Mouse (Mus musculus) neural tube, embryonic 13.5 days (tissue): ENCODE data around the gene Rbm38. TPM values are rescaled to one million over a fixed set of nuclear protein-coding genes. Genes with fewer than 3 reads are reported as not detected.

Experiments used
- ATAC-seq: fragments of 200-750 bp; cut with Nextera tagmentation; 2 replicates; pipeline ENCODE4 v1.8.0; 2017; ENCODE audit warnings: low read depth, mild to moderate bottlenecking, moderate TSS enrichment, moderate library complexity
- H3K27ac ChIP-seq: fragments of 300-500 bp; sonication (generic); replicated peaks from 2 replicates; pipeline ENCODE4 v1.5.1; 2015; ENCODE audit warnings: moderate library complexity, mild to moderate bottlenecking, inconsistent platforms
- H3K27me3 ChIP-seq: fragments of 300-500 bp; sonication (generic); 2 replicates; pipeline ENCODE4 v1.6.1; 2015; ENCODE audit warnings: mild to moderate bottlenecking, inconsistent platforms
- H3K36me3 ChIP-seq: fragments of 300-500 bp; sonication (generic); 2 replicates; pipeline ENCODE4 v1.6.1; 2015; ENCODE audit warnings: mild to moderate bottlenecking, inconsistent platforms
- H3K4me1 ChIP-seq: fragments of 300-500 bp; sonication (generic); replicated peaks from 2 replicates; pipeline ENCODE4 v1.6.1; 2015; ENCODE audit warnings: inconsistent platforms
- H3K4me2 ChIP-seq: fragments of 300-500 bp; sonication (generic); 2 replicates; pipeline ENCODE4 v1.6.1; 2015; ENCODE audit warnings: inconsistent platforms, mild to moderate bottlenecking, moderate library complexity
- H3K4me3 ChIP-seq: fragments of 300-500 bp; sonication (generic); 2 replicates; pipeline ENCODE4 v1.5.1; 2015; ENCODE audit warnings: mild to moderate bottlenecking, inconsistent platforms
- H3K9ac ChIP-seq: fragments of 300-500 bp; sonication (generic); 2 replicates; pipeline ENCODE4 v1.6.1; 2015; ENCODE audit warnings: moderate library complexity, mild to moderate bottlenecking, inconsistent platforms
- H3K9me3 ChIP-seq: fragments of 300-500 bp; sonication (generic); 2 replicates; pipeline ENCODE4 v1.6.1; 2016; ENCODE audit warnings: inconsistent platforms
- WGBS: fragments of 180-500 bp; shearing (Covaris S2); methylation state at CpG from one replicate; pipeline ENCODE4 v1.1.7; 2015; 5-methylcytosine and 5-hydroxymethylcytosine counted together
- polyA plus RNA-seq: library from polyadenylated mRNA; unstranded; fragments of >200 nt; fragmentation: Nextera tagmentation; extraction: Ambion mirVana; gene quantifications from 2 replicates; pipeline ENCODE4 v1.2.1, GENCODE M21; 2015

Gene Rbm38
- polyA plus RNA-seq, 1 experiment from 2014 or later, result 18.3 TPM

- Histone ChIP-seq H3K4me1 (peaks cover 11% of the 10 kb centered on the region), H3K36me3 (no peaks in the 10 kb centered on the region), H3K27me3 (no peaks in the 10 kb centered on the region), H3K9me3 (no peaks in the 10 kb centered on the region), H3K4me3 (no peak overlapping the region), H3K4me2 (no peak overlapping the region), H3K27ac (no peak overlapping the region), H3K9ac (no peak overlapping the region)
- no peak for ATAC-seq
- 21% methylated on average over 4 of the region's 4 CpGs for WGBS
Observed at GRCm38 (mm10) chr2:172996207-172996606, 24.1 kb upstream of the Rbm38 start.

GRCm38 (mm10) chr2:172997748-172998147 lies 22.6 kb upstream of the Rbm38 start:
- H3K27ac ChIP-seq, result no peak overlapping the region
- 72% methylated on average over 11 of the region's 11 CpGs for WGBS

GRCm38 (mm10) chr2:172998478-172998877 lies 21.8 kb upstream of the Rbm38 start:
- H3K27me3 ChIP-seq, result no peaks in the 10 kb centered on the region
- no peak for ATAC-seq
- 64% methylated on average over 7 of the region's 7 CpGs for WGBS
- H3K9me3 ChIP-seq, result no peaks in the 10 kb centered on the region
- no peak overlapping the region for H3K4me2 ChIP-seq
- peaks cover 23% of the 10 kb centered on the region for H3K4me1 ChIP-seq
- peaks cover 10% of the 10 kb centered on the region for H3K36me3 ChIP-seq
- 0 out of 2 replicates have a peak overlapping the region, but pooled peaks have one; percentile 12 for H3K9ac ChIP-seq
- H3K4me3 ChIP-seq, result no peak overlapping the region
- H3K27ac ChIP-seq, result no peak overlapping the region

More at GRCm38 (mm10) chr2:172997748-172998147, 22.6 kb upstream of the Rbm38 start:
- Histone ChIP-seq H3K4me3 (no peak overlapping the region), H3K9me3 (no peaks in the 10 kb centered on the region), H3K4me2 (no peak overlapping the region), H3K27me3 (no peaks in the 10 kb centered on the region), H3K4me1 (peaks cover 23% of the 10 kb centered on the region), H3K9ac (no peak overlapping the region), H3K36me3 (peaks cover 3% of the 10 kb centered on the region)
- ATAC-seq, result no peak

GRCm38 (mm10) chr2:172999630-173000284 lies 20.5 kb upstream of the Rbm38 start, which contains the start of gene Rae1:
Gene Rae1, plus strand, starts transcription at chr2:173000117.
- H3K9ac ChIP-seq, result peak within 1 kb of the TSS; percentile 94
- no peaks in the 10 kb centered on the region for H3K27me3 ChIP-seq
- H3K27ac ChIP-seq, result peak within 1 kb of the TSS; percentile 92
- peak within 1 kb of the TSS; percentile 93 for H3K4me2 ChIP-seq
- H3K4me1 ChIP-seq, result peaks cover 23% of the 10 kb centered on the region
- peak within 1 kb of the TSS; percentile 97 for H3K4me3 ChIP-seq
- under 1% methylated on average over 45 of the region's 45 CpGs for WGBS
- H3K9me3 ChIP-seq, result no peaks in the 10 kb centered on the region
- ATAC-seq, result peak; percentile 96
- H3K36me3 ChIP-seq, result peaks cover 23% of the 10 kb centered on the region

GRCm38 (mm10) chr2:173000285-173000652 lies 20.0 kb upstream of the Rbm38 start:
- WGBS, result under 1% methylated on average over 42 of the region's 42 CpGs

GRCm38 (mm10) chr2:173000921-173001320 lies 19.4 kb upstream of the Rbm38 start:
- Histone ChIP-seq H3K9me3 (no peaks in the 10 kb centered on the region), H3K9ac (peak overlapping the region; percentile 94), H3K36me3 (peaks cover 35% of the 10 kb centered on the region), H3K4me1 (peaks cover 23% of the 10 kb centered on the region), H3K4me2 (peak overlapping the region; percentile 93), H3K27me3 (no peaks in the 10 kb centered on the region), H3K27ac (no peak overlapping the region), H3K4me3 (peak overlapping the region; percentile 97)
- ATAC-seq, result no peak
- WGBS, result 14% methylated on average over 8 of the region's 8 CpGs

More at GRCm38 (mm10) chr2:173000285-173000652, 20.0 kb upstream of the Rbm38 start:
- Histone ChIP-seq H3K4me1 (peaks cover 23% of the 10 kb centered on the region), H3K4me2 (peak overlapping the region; percentile 93), H3K36me3 (peaks cover 28% of the 10 kb centered on the region), H3K4me3 (peak overlapping the region; percentile 97), H3K27ac (peak overlapping the region; percentile 92), H3K9ac (peak overlapping the region; percentile 94), H3K27me3 (no peaks in the 10 kb centered on the region), H3K9me3 (no peaks in the 10 kb centered on the region)
- ATAC-seq, result peak; percentile 88

- Histone ChIP-seq H3K27me3 (no peaks in the 10 kb centered on the region), H3K27ac (no peak overlapping the region), H3K36me3 (peaks cover 63% of the 10 kb centered on the region), H3K4me3 (no peak overlapping the region), H3K9me3 (no peaks in the 10 kb centered on the region), H3K9ac (no peak overlapping the region), H3K4me2 (no peak overlapping the region), H3K4me1 (peaks cover 20% of the 10 kb centered on the region)
- no peak for ATAC-seq
- WGBS, result 95% methylated on average over 8 of the region's 8 CpGs
Observed at GRCm38 (mm10) chr2:173003737-173004136, 16.6 kb upstream of the Rbm38 start.

- Histone ChIP-seq H3K9ac (no peak overlapping the region), H3K4me1 (no peaks in the 10 kb centered on the region), H3K9me3 (no peaks in the 10 kb centered on the region), H3K36me3 (peaks cover 100% of the 10 kb centered on the region), H3K4me3 (no peak overlapping the region), H3K27me3 (no peaks in the 10 kb centered on the region), H3K27ac (no peak overlapping the region), H3K4me2 (no peak overlapping the region)
- WGBS, result 73% methylated on average over 3 of the region's 3 CpGs
- ATAC-seq, result no peak
Observed at GRCm38 (mm10) chr2:173010220-173010717, 10.0 kb upstream of the Rbm38 start.

- Histone ChIP-seq H3K9me3 (no peaks in the 10 kb centered on the region), H3K4me3 (no peak overlapping the region), H3K9ac (no peak overlapping the region), H3K27ac (no peak overlapping the region), H3K4me2 (no peak overlapping the region), H3K4me1 (no peaks in the 10 kb centered on the region), H3K27me3 (no peaks in the 10 kb centered on the region), H3K36me3 (peaks cover 100% of the 10 kb centered on the region)
- WGBS, result 95% methylated on average over 8 of the region's 8 CpGs
- no peak for ATAC-seq
Observed at GRCm38 (mm10) chr2:173011440-173011839, 8.9 kb upstream of the Rbm38 start.

- H3K9ac ChIP-seq, result no peak overlapping the region
- 86% methylated on average over 7 of the region's 7 CpGs for WGBS
- peaks cover 70% of the 10 kb centered on the region for H3K36me3 ChIP-seq
- peaks cover 12% of the 10 kb centered on the region for H3K4me1 ChIP-seq
- H3K4me3 ChIP-seq, result no peak overlapping the region
- no peak overlapping the region for H3K4me2 ChIP-seq
- H3K27me3 ChIP-seq, result peaks cover 31% of the 10 kb centered on the region
- ATAC-seq, result no peak
- H3K9me3 ChIP-seq, result no peaks in the 10 kb centered on the region
- no peak overlapping the region for H3K27ac ChIP-seq
Observed at GRCm38 (mm10) chr2:173014741-173015287, 5.5 kb upstream of the Rbm38 start.

GRCm38 (mm10) chr2:173017940-173018339 lies 2.4 kb upstream of the Rbm38 start:
- no peak overlapping the region for H3K27ac ChIP-seq
- peaks cover 42% of the 10 kb centered on the region for H3K27me3 ChIP-seq
- no peak overlapping the region for H3K4me3 ChIP-seq
- no peak overlapping the region for H3K4me2 ChIP-seq
- peaks cover 27% of the 10 kb centered on the region for H3K4me1 ChIP-seq
- no peak for ATAC-seq
- H3K36me3 ChIP-seq, result peaks cover 39% of the 10 kb centered on the region
- H3K9me3 ChIP-seq, result no peaks in the 10 kb centered on the region
- H3K9ac ChIP-seq, result no peak overlapping the region
- WGBS, result 44% methylated on average over 6 of the region's 6 CpGs

- Histone ChIP-seq H3K9ac (no peak overlapping the region), H3K4me1 (peaks cover 34% of the 10 kb centered on the region), H3K9me3 (no peaks in the 10 kb centered on the region), H3K27ac (no peak overlapping the region), H3K36me3 (peaks cover 32% of the 10 kb centered on the region), H3K4me2 (no peak overlapping the region), H3K27me3 (peaks cover 42% of the 10 kb centered on the region), H3K4me3 (no peak overlapping the region)
- 15% methylated on average over 8 of the region's 8 CpGs for WGBS
- ATAC-seq, result no peak
Observed at GRCm38 (mm10) chr2:173018618-173019017, 1.7 kb upstream of the Rbm38 start.
